Mouse (Mus musculus): ENCODE results near the gene Tex30. TPM values are rescaled to one million over a fixed set of nuclear protein-coding genes. Genes with fewer than 3 reads are reported as not detected.

Gene Tex30
- 39.7 and 43.5 TPM in 2 replicates for polyA plus RNA-seq (2015; fragmentation: Nextera tagmentation; extraction: Ambion mirVana)

DNA sequence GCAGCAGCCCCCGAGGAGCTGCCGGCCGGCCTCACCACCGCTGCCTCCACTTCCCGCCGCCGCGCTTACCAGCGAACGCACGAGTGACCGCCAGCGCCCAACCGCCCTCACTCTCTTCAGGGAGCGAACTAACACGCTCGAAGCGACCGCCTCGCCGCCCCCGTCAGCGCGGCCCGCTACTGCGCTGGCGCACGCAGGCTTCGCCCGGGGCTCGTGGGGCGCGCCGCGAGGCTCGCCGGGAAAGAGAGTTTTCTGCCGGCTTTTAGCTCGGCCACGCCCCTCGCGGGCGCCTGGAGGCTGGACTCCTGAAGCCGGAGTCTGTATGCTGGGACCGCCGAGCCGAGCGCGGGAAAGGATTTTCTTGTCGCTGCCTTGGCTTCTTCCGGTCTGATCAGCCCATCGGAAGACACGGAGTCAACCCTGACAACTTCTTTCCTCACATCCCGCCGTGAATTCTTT lies at the start of gene Tex30:
Tex30 (minus strand) TSS at position 183 of the 459 bp plus-strand sequence.
- peak within 1 kb of the TSS; percentile 87 for H3K4me3 ChIP-seq (ENCODE audit: low read depth, low read length)
- H3K27ac ChIP-seq (ENCODE audit: low read length): peak within 1 kb of the TSS; percentile 74
- no peaks in the 10 kb centered on the region for H3K9me3 ChIP-seq (replicated peaks; ENCODE audit: control insufficient read depth, low read length, poor library complexity, severe bottlenecking)
- H3K4me1 ChIP-seq (ENCODE audit: control insufficient read depth, insufficient read depth, low read length): peaks cover 13% of the 10 kb centered on the region
- peak within 1 kb of the TSS; percentile 77 for H3K9ac ChIP-seq (ENCODE audit: low read depth, low read length)
- peak within 1 kb of the TSS; percentile 75 for H3K4me2 ChIP-seq (ENCODE audit: low read length)
- peak; percentile 99 for ATAC-seq
- H3K36me3 ChIP-seq (ENCODE audit: control insufficient read depth, insufficient read depth, low read length): 0 out of 2 replicates have a peak, but pooled peaks cover 4% of the 10 kb centered on the region
- H3K27me3 ChIP-seq (ENCODE audit: control insufficient read depth, insufficient read depth, low read depth, low read length): no peaks in the 10 kb centered on the region
- WGBS: under 1% methylated on average over 39 of the region's 55 CpGs

DNA sequence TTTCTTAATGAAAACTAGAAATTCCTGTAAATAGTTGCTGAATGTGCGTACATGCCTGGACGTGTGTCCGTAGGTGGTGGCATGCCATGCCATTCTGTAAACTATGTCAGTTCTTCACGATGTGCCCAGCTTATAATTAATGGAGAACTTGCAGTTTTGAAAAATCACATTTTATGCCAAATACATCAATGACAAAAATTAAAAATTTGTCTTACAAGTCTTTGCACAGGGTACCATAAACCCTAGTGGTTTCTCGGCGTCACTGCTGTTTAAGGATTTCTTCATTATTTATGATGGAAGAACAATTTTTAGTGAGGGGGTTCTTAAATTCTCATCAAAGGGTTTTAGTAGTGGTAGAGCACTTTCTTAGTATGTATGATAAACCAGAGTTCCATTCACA lies 46.5 kb upstream of the Tex30 start:
- Histone ChIP-seq H3K9me3 (replicated peaks; ENCODE audit: control insufficient read depth, low read length, poor library complexity, severe bottlenecking) (no peaks in the 10 kb centered on the region), H3K4me2 (ENCODE audit: low read length) (peak overlapping the region; percentile 82), H3K36me3 (ENCODE audit: control insufficient read depth, insufficient read depth, low read length) (peaks cover 6% of the 10 kb centered on the region), H3K4me3 (ENCODE audit: low read depth, low read length) (peak overlapping the region; percentile 95), H3K27ac (ENCODE audit: low read length) (peak overlapping the region; percentile 97), H3K27me3 (ENCODE audit: control insufficient read depth, insufficient read depth, low read depth, low read length) (no peaks in the 10 kb centered on the region), H3K4me1 (ENCODE audit: control insufficient read depth, insufficient read depth, low read length) (peaks cover 13% of the 10 kb centered on the region), H3K9ac (ENCODE audit: low read depth, low read length) (peak overlapping the region; percentile 96)
- ATAC-seq: no peak
- 25% methylated on average over 6 of the region's 6 CpGs for WGBS

DNA sequence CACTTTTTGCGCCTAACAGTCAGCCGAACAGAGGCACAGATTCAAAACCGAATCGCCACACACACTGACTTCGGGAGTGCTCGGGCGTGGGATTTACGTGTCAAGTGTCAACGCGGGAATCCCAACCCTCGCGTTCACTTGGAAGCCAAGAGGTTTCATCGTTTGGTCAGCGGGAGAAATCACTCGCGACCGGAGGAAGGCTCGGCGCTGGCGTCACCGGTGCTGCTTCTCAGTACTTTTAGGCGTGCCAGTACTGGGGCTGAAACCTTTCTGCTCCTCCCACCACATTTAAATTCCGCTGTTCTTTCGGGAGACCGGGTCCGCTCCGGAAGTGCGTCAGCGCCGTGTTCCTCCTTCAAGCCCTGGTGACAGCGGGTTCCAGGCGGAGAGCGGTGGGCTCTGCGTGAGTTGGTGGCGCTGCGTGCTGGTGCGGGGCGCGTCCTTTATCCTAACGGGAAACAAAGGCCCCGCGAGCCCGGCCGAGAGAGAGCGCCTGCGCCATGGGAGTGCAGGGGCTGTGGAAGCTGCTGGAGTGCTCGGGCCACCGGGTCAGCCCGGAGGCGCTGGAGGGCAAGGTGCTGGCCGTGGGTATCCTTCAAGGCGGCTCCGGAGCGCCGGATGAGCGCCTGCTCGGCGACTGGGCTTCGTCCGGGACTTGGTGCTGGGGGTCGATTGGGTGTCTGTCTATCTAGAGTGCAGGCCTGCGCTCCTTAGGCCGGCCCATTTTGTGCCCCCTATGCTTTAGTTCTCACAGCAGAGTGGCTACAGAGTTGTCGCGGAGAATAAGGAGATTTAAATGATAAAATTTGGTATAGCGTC lies 45.5 kb upstream of the Tex30 start, which contains the start of gene Ercc5:
Ercc5 (plus strand) TSS at position 182 of the 819 bp plus-strand sequence.
- under 1% methylated on average over 66 of the region's 66 CpGs for WGBS
- H3K9me3 ChIP-seq (replicated peaks; ENCODE audit: control insufficient read depth, low read length, poor library complexity, severe bottlenecking): no peaks in the 10 kb centered on the region
- H3K4me3 ChIP-seq (ENCODE audit: low read depth, low read length): peak within 1 kb of the TSS; percentile 95
- H3K4me1 ChIP-seq (ENCODE audit: control insufficient read depth, insufficient read depth, low read length): peaks cover 13% of the 10 kb centered on the region
- H3K36me3 ChIP-seq (ENCODE audit: control insufficient read depth, insufficient read depth, low read length): peaks cover 14% of the 10 kb centered on the region
- peak within 1 kb of the TSS; percentile 97 for H3K27ac ChIP-seq (ENCODE audit: low read length)
- H3K27me3 ChIP-seq (ENCODE audit: control insufficient read depth, insufficient read depth, low read depth, low read length): no peaks in the 10 kb centered on the region
- ATAC-seq: peak; percentile 98
- peak within 1 kb of the TSS; percentile 96 for H3K9ac ChIP-seq (ENCODE audit: low read depth, low read length)
- H3K4me2 ChIP-seq (ENCODE audit: low read length): peak within 1 kb of the TSS; percentile 82

DNA sequence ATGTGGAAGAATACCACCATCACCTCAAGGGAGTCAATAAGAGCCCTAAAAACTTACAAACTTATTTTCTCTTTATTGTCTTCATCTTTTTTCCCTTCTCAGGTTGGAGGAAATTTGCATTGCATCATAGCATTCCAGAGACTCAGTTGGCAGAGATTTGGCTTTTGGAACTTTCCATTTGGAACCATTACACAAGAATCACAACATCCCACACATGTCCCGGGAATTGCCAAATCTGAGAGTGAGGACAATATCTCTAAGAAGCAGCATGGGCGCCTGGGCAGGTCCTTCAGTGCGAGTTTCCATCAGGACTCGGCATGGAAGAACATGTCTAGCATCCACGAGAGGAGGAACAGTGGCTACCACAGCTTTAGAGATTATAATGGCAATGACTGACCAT lies 40.5 kb upstream of the Tex30 start:
- Histone ChIP-seq H3K4me3 (ENCODE audit: low read depth, low read length) (no peak overlapping the region), H3K9ac (ENCODE audit: low read depth, low read length) (no peak overlapping the region), H3K4me2 (ENCODE audit: low read length) (no peak overlapping the region), H3K27me3 (ENCODE audit: control insufficient read depth, insufficient read depth, low read depth, low read length) (no peaks in the 10 kb centered on the region), H3K27ac (ENCODE audit: low read length) (no peak overlapping the region), H3K36me3 (ENCODE audit: control insufficient read depth, insufficient read depth, low read length) (peaks cover 27% of the 10 kb centered on the region), H3K4me1 (ENCODE audit: control insufficient read depth, insufficient read depth, low read length) (peaks cover 5% of the 10 kb centered on the region), H3K9me3 (replicated peaks; ENCODE audit: control insufficient read depth, low read length, poor library complexity, severe bottlenecking) (no peaks in the 10 kb centered on the region)
- 93% methylated on average over 5 of the region's 5 CpGs for WGBS
- no peak for ATAC-seq

DNA sequence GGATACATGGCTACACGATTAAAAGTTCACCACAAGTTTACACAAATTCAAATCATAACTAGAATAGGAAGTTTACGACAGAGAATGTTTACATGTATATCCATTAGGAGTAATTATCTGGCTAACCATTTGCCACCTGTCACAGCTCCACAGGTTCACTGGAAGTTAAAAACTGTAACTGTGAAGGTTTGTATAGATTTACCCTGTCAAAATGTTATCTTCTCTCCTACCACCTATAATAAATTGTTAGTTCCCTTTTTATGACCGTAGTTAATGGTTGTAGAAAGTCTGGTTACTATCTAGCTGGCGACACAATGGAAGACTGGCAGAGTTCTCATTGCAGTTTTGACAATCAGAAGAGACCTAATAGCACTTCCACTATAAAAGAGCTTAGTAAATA lies 38.0 kb upstream of the Tex30 start:
- Histone ChIP-seq H3K4me2 (ENCODE audit: low read length) (no peak overlapping the region), H3K9me3 (replicated peaks; ENCODE audit: control insufficient read depth, low read length, poor library complexity, severe bottlenecking) (no peaks in the 10 kb centered on the region), H3K36me3 (ENCODE audit: control insufficient read depth, insufficient read depth, low read length) (peaks cover 35% of the 10 kb centered on the region), H3K4me1 (ENCODE audit: control insufficient read depth, insufficient read depth, low read length) (no peaks in the 10 kb centered on the region), H3K9ac (ENCODE audit: low read depth, low read length) (no peak overlapping the region), H3K27ac (ENCODE audit: low read length) (no peak overlapping the region), H3K4me3 (ENCODE audit: low read depth, low read length) (no peak overlapping the region), H3K27me3 (ENCODE audit: control insufficient read depth, insufficient read depth, low read depth, low read length) (no peaks in the 10 kb centered on the region)
- 93% methylated on average over 4 of the region's 4 CpGs for WGBS
- no peak for ATAC-seq

DNA sequence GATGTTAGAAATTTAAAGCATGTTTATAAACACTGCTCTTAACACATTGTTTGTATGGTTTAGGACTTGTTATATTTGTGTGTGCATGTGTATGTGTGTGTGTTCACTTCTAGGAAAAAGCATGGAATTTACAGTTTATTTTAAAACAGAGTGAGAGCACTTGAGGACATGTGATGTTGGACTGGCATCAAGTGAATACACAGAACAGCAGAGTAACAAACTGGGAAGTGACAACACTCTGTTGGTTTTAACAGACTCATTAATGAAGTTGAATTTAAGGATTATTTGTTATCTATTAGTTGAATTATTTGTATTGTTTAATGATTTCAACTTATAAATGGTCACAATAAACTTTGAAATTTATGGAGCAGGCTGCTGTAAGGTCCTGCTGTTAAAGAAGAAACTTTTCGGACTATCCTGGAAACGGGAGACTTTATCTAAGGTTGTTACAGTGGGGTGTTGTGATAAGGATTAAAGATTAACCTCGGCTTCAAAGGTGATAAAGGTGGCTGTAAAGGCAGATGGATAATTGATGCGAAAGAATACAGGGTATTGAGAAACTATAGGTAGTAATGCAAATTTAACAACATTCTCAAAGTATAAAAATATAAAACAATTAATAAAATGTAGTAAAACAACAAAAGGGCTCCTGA lies 27.8 kb upstream of the Tex30 start:
- Histone ChIP-seq H3K9ac (ENCODE audit: low read depth, low read length) (no peak overlapping the region), H3K36me3 (ENCODE audit: control insufficient read depth, insufficient read depth, low read length) (peaks cover 26% of the 10 kb centered on the region; the same call in 1 of the 2 replicates), H3K9me3 (replicated peaks; ENCODE audit: control insufficient read depth, low read length, poor library complexity, severe bottlenecking) (no peaks in the 10 kb centered on the region), H3K4me2 (ENCODE audit: low read length) (no peak overlapping the region), H3K27ac (ENCODE audit: low read length) (no peak overlapping the region), H3K4me1 (ENCODE audit: control insufficient read depth, insufficient read depth, low read length) (no peaks in the 10 kb centered on the region), H3K4me3 (ENCODE audit: low read depth, low read length) (no peak overlapping the region), H3K27me3 (ENCODE audit: control insufficient read depth, insufficient read depth, low read depth, low read length) (no peaks in the 10 kb centered on the region)
- ATAC-seq: no peak
- whole genome bisulfite sequencing: 90% methylated on average over 4 of the region's 4 CpGs

DNA sequence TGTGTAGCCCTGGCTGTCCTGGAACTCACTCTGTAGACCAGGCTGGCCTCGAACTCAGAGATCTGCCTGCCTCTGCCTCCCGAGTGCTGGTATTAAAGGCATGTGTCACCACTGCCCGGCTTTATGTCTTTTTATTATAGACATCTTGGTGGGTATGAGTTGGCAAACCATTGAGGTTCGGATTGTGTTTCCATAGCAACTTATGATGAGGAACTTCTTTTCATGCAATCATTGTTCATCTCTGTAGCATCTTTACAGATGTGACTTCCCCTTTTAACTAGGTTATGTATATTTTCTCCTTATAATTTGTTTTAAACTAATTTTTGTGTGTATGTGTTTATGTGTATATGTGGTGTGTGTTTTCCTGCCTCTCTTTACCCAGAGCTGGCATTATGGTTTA lies 23.3 kb upstream of the Tex30 start:
- Histone ChIP-seq H3K9me3 (replicated peaks; ENCODE audit: control insufficient read depth, low read length, poor library complexity, severe bottlenecking) (no peaks in the 10 kb centered on the region), H3K4me3 (ENCODE audit: low read depth, low read length) (no peak overlapping the region), H3K27ac (ENCODE audit: low read length) (no peak overlapping the region), H3K27me3 (ENCODE audit: control insufficient read depth, insufficient read depth, low read depth, low read length) (no peaks in the 10 kb centered on the region), H3K36me3 (ENCODE audit: control insufficient read depth, insufficient read depth, low read length) (peaks cover 14% of the 10 kb centered on the region), H3K4me1 (ENCODE audit: control insufficient read depth, insufficient read depth, low read length) (peaks cover 13% of the 10 kb centered on the region), H3K4me2 (ENCODE audit: low read length) (no peak overlapping the region), H3K9ac (ENCODE audit: low read depth, low read length) (no peak overlapping the region)
- WGBS: 93% methylated on average over 4 of the region's 4 CpGs
- no peak for ATAC-seq

DNA sequence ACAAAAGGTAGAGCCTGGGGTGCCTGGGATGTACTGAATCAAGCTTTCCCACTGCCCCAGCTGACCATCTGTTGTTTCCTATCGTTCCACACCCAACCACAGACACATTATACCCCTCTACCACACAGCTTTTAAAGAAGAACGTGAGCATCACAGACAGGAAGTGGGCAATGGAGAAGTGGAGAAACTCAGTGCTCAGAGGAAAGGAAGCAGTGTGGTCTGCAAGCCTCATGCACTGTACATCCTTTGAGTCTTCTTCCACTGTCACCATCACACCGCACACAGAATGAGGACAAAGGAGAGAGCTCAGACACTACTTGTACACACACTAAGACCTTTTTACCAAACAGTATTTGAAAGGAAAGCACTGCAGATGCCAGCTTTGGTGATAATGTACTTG lies 20.0 kb upstream of the Tex30 start:
- Histone ChIP-seq H3K4me1 (ENCODE audit: control insufficient read depth, insufficient read depth, low read length) (peaks cover 18% of the 10 kb centered on the region), H3K27me3 (ENCODE audit: control insufficient read depth, insufficient read depth, low read depth, low read length) (no peaks in the 10 kb centered on the region)

DNA sequence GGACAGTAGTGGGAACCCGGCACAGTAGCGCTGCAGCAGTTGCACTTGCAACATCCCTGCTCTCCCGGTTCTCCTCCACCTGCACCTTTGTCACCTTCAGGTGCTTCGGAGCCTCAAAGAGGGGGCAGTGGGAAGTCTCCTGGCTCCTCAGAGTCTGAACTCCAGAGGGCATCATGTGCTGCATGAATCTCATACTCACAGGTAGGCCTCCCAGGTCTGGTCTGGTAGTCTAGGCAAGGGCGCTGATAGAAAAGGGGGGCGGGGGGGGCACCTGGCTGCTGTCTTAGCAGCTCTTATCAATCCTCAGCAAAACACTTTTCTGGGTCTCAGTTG lies 17.8 kb upstream of the Tex30 start:
- peak overlapping the region; percentile 93 for H3K27ac ChIP-seq (ENCODE audit: low read length)
- no peaks in the 10 kb centered on the region; the same call in 1 of the 2 replicates for H3K36me3 ChIP-seq (ENCODE audit: control insufficient read depth, insufficient read depth, low read length)
- peak overlapping the region; percentile 61 for H3K4me2 ChIP-seq (ENCODE audit: low read length)
- H3K4me1 ChIP-seq (ENCODE audit: control insufficient read depth, insufficient read depth, low read length): peaks cover 18% of the 10 kb centered on the region
- no peaks in the 10 kb centered on the region for H3K27me3 ChIP-seq (ENCODE audit: control insufficient read depth, insufficient read depth, low read depth, low read length)
- peak overlapping the region; percentile 81 for H3K9ac ChIP-seq (ENCODE audit: low read depth, low read length)
- no peaks in the 10 kb centered on the region for H3K9me3 ChIP-seq (replicated peaks; ENCODE audit: control insufficient read depth, low read length, poor library complexity, severe bottlenecking)
- H3K4me3 ChIP-seq (ENCODE audit: low read depth, low read length): peak overlapping the region; percentile 55
- 5% methylated on average over 6 of the region's 6 CpGs for WGBS
- ATAC-seq: peak; percentile 31

More for the DNA sequence above, 20.0 kb upstream of the Tex30 start:
- no peak overlapping the region for H3K9ac ChIP-seq (ENCODE audit: low read depth, low read length)
- peaks cover 5% of the 10 kb centered on the region for H3K36me3 ChIP-seq (ENCODE audit: control insufficient read depth, insufficient read depth, low read length)
- H3K9me3 ChIP-seq (replicated peaks; ENCODE audit: control insufficient read depth, low read length, poor library complexity, severe bottlenecking): no peaks in the 10 kb centered on the region
- ATAC-seq: no peak
- H3K4me3 ChIP-seq (ENCODE audit: low read depth, low read length): no peak overlapping the region
- 76% methylated on average over 3 of the region's 3 CpGs for WGBS
- H3K4me2 ChIP-seq (ENCODE audit: low read length): no peak overlapping the region
- no peak overlapping the region for H3K27ac ChIP-seq (ENCODE audit: low read length)

Measured in midbrain, embryonic 16.5 days (tissue).